Mouse (Mus musculus): ENCODE data around the gene Gnpat. TPM values are rescaled to one million over a fixed set of nuclear protein-coding genes. Genes with fewer than 3 reads are reported as not detected.

Gene Gnpat
- total and polyA plus RNA-seq, 3 experiments: 62.3 to 91.5 (median 89.1) TPM

GRCm38 (mm10) chr8:124816866-124817265, 46.0 kb upstream of the Gnpat start:
- dilution Hi-C loops (cut with MboI; ENCODE audit: extremely low pct_ligation_motif_present, extremely low pct_unique_long_range_greater_than_20kb, low sequenced_read_pairs): no loop called here

GRCm38 (mm10) chr8:124817361-124817760, 45.5 kb upstream of the Gnpat start:
- dilution Hi-C loops (cut with MboI; ENCODE audit: extremely low pct_ligation_motif_present, extremely low pct_unique_long_range_greater_than_20kb, low sequenced_read_pairs) (no loop called here), in situ Hi-C loops (cut with MboI; ENCODE audit: low pct_ligation_motif_present, low pct_unique_long_range_greater_than_20kb, low sequenced_read_pairs) (loop anchor here (10.0 kb wide), 1 partner anchor 53 kb away; no protein-coding TSS in a partner anchor)
- Histone ChIP-seq H3K79me2 (replicated peaks; ENCODE audit: control insufficient read depth, extremely low read depth, insufficient read depth, poor library complexity, severe bottlenecking) (no peaks in the 10 kb centered on the region), H3K4me3 (replicated peaks in 1 of 3; ENCODE audit: low read depth in 2 of 3, low read length in 2 of 3, poor library complexity in 1 of 3) (no peak overlapping the region), H3K27me3 (replicated peaks) (peaks cover 40% of the 10 kb centered on the region), H3K9ac (ENCODE audit: insufficient read depth, low read depth) (no peak overlapping the region), H3K27ac (ENCODE audit: insufficient read depth, low read depth) (no peak overlapping the region), H3K4me1 (ENCODE audit: control insufficient read depth in 1 of 2, insufficient read depth in 2 of 2) (peaks cover 4 to 8% of the 10 kb centered on the region in 2 experiments; a peak in 1 of 4 replicates), H3K4me2 (ENCODE audit: insufficient read depth, low read depth, poor library complexity, severe bottlenecking) (no peak overlapping the region), H3K9me3 (replicated peaks; ENCODE audit: low read length) (peaks cover 29% of the 10 kb centered on the region), H3K36me3 (replicated peaks in 1 of 2; ENCODE audit: control insufficient read depth in 1 of 2, insufficient read depth in 1 of 2, low read length in 1 of 2) (no peaks in the 10 kb centered on the region)
- TF ChIP-seq UBTF (IDR thresholded peaks at IDR 0.05; ENCODE audit: low read depth, low read length): no peak
- TF ChIP-seq BHLHE40 (IDR thresholded peaks at IDR 0.05; ENCODE audit: low read depth, low read length): no peak
- TF ChIP-seq EP300 (IDR thresholded peaks at IDR 0.05; ENCODE audit: low read length): no peak
- TF ChIP-seq USF1 (IDR thresholded peaks at IDR 0.05; ENCODE audit: low read depth, low read length): no peak
- TF ChIP-seq ELF1 (IDR thresholded peaks at IDR 0.05; ENCODE audit: low read depth, low read length): no peak
- no peak for TF ChIP-seq CHD2 (IDR thresholded peaks at IDR 0.05; ENCODE audit: low read length)
- no peak for DNase-seq (ENCODE audit: extremely low read depth)

More at GRCm38 (mm10) chr8:124816866-124817265, 46.0 kb upstream of the Gnpat start:
- Histone ChIP-seq H3K79me2 (replicated peaks; ENCODE audit: control insufficient read depth, extremely low read depth, insufficient read depth, poor library complexity, severe bottlenecking) (no peaks in the 10 kb centered on the region), H3K36me3 (replicated peaks in 1 of 2; ENCODE audit: control insufficient read depth in 1 of 2, insufficient read depth in 1 of 2, low read length in 1 of 2) (no peaks in the 10 kb centered on the region), H3K4me2 (ENCODE audit: insufficient read depth, low read depth, poor library complexity, severe bottlenecking) (no peak overlapping the region), H3K4me1 (ENCODE audit: control insufficient read depth in 1 of 2, insufficient read depth in 2 of 2) (peaks cover 4 to 8% of the 10 kb centered on the region in 2 experiments; a peak in 1 of 4 replicates), H3K27ac (ENCODE audit: insufficient read depth, low read depth) (no peak overlapping the region), H3K9me3 (replicated peaks; ENCODE audit: low read length) (peaks cover 29% of the 10 kb centered on the region), H3K27me3 (replicated peaks) (peaks cover 35% of the 10 kb centered on the region), H3K4me3 (replicated peaks in 1 of 3; ENCODE audit: low read depth in 2 of 3, low read length in 2 of 3, poor library complexity in 1 of 3) (no peak overlapping the region), H3K9ac (ENCODE audit: insufficient read depth, low read depth) (no peak overlapping the region)
- in situ Hi-C loops (cut with MboI; ENCODE audit: low pct_ligation_motif_present, low pct_unique_long_range_greater_than_20kb, low sequenced_read_pairs): loop anchor here (10.0 kb wide), 1 partner anchor 52 kb away; no protein-coding TSS in a partner anchor
- no peak for DNase-seq (ENCODE audit: extremely low read depth)
- no peak for TF ChIP-seq KAT2A (IDR thresholded peaks at IDR 0.05; ENCODE audit: insufficient replicate concordance, low read length)
- no peak for TF ChIP-seq ETS1 (conservative IDR thresholded peaks at IDR 0.05; ENCODE audit: low read depth, low read length)
- TF ChIP-seq USF1 (IDR thresholded peaks at IDR 0.05; ENCODE audit: low read depth, low read length): no peak
- no peak for TF ChIP-seq ZC3H11A (IDR thresholded peaks at IDR 0.05; ENCODE audit: low read depth, low read length)
- TF ChIP-seq PAX5 (IDR thresholded peaks at IDR 0.05; ENCODE audit: low read length): no peak
- TF ChIP-seq UBTF (IDR thresholded peaks at IDR 0.05; ENCODE audit: low read depth, low read length): no peak
- TF ChIP-seq POLR2A (IDR thresholded peaks at IDR 0.05; ENCODE audit: low read depth, low read length): no peak
- TF ChIP-seq NRF1 (IDR thresholded peaks at IDR 0.05; ENCODE audit: low read depth, low read length): no peak
- no peak for TF ChIP-seq RAD21 (IDR thresholded peaks at IDR 0.05; ENCODE audit: low read depth, low read length)
- TF ChIP-seq GABPA (IDR thresholded peaks at IDR 0.05; ENCODE audit: insufficient replicate concordance, low read depth, low read length): no peak
- TF ChIP-seq CHD2 (IDR thresholded peaks at IDR 0.05; ENCODE audit: low read length): no peak
- TF ChIP-seq ZKSCAN1 (IDR thresholded peaks at IDR 0.05; ENCODE audit: borderline replicate concordance, low read depth, low read length): no peak
- TF ChIP-seq JUND (conservative IDR thresholded peaks at IDR 0.05; ENCODE audit: low read depth, low read length): no peak
- no peak for TF ChIP-seq CTCF (conservative IDR thresholded peaks at IDR 0.05 in 1 of 2, IDR thresholded peaks at IDR 0.05 in 1 of 2; ENCODE audit: low read depth in 2 of 2, low read length in 2 of 2)
- no peak for TF ChIP-seq BHLHE40 (IDR thresholded peaks at IDR 0.05; ENCODE audit: low read depth, low read length)
- TF ChIP-seq USF2 (conservative IDR thresholded peaks at IDR 0.05; ENCODE audit: low read depth, low read length): no peak

All from CH12.LX (cell line).